Mouse (Mus musculus) olfactory bulb, adult 2 months (tissue): ENCODE measurements around the gene Micall1. TPM values are rescaled to one million over a fixed set of nuclear protein-coding genes. Genes with fewer than 3 reads are reported as not detected.

Source experiments
- H3K27ac ChIP-seq: fragments of 200-500 bp; 2 replicates; pipeline ENCODE4 v1.5.1; 2012; ENCODE audit warnings: low read depth, low read length; ENCODE audit not compliant: insufficient read depth
- H3K4me1 ChIP-seq: fragments of 200-500 bp; 2 replicates; pipeline ENCODE4 v1.6.1; 2012; ENCODE audit warnings: low read length; ENCODE audit not compliant: control insufficient read depth, insufficient read depth
- H3K4me3 ChIP-seq: fragments of 200-500 bp; 2 replicates; pipeline ENCODE4 v1.5.1; 2012; ENCODE audit warnings: mild to moderate bottlenecking, low read depth, low read length, moderate library complexity; ENCODE audit not compliant: insufficient read depth
- CTCF ChIP-seq: fragments of 200-500 bp; IDR thresholded peaks from 2 replicates; pipeline ENCODE4 v1.5.1; 2012; ENCODE audit warnings: low read depth, mild to moderate bottlenecking, low read length, moderate library complexity; ENCODE audit not compliant: insufficient read depth
- POLR2A ChIP-seq: fragments of 200-500 bp; IDR thresholded peaks from 2 replicates; pipeline ENCODE4 v1.6.1; 2012; ENCODE audit warnings: mild to moderate bottlenecking, low read depth, low read length, moderate library complexity; ENCODE audit not compliant: insufficient read depth
- WGBS: fragments of 180-500 bp; shearing (Covaris S2); methylation state at CpG from one replicate; pipeline ENCODE4 v1.1.7; 2018; 5-methylcytosine and 5-hydroxymethylcytosine counted together
- polyA plus RNA-seq: library from polyadenylated mRNA; stranded (reverse); fragments of >200 nt; gene quantifications from 2 replicates; pipeline ENCODE4 v1.2.4, GENCODE M21; 2012; ENCODE audit warnings: low replicate concordance; ENCODE audit not compliant: missing spikeins, insufficient read depth, insufficient read length

Micall1 gene
- polyA plus RNA-seq, 1 experiment: not detected

DNA sequence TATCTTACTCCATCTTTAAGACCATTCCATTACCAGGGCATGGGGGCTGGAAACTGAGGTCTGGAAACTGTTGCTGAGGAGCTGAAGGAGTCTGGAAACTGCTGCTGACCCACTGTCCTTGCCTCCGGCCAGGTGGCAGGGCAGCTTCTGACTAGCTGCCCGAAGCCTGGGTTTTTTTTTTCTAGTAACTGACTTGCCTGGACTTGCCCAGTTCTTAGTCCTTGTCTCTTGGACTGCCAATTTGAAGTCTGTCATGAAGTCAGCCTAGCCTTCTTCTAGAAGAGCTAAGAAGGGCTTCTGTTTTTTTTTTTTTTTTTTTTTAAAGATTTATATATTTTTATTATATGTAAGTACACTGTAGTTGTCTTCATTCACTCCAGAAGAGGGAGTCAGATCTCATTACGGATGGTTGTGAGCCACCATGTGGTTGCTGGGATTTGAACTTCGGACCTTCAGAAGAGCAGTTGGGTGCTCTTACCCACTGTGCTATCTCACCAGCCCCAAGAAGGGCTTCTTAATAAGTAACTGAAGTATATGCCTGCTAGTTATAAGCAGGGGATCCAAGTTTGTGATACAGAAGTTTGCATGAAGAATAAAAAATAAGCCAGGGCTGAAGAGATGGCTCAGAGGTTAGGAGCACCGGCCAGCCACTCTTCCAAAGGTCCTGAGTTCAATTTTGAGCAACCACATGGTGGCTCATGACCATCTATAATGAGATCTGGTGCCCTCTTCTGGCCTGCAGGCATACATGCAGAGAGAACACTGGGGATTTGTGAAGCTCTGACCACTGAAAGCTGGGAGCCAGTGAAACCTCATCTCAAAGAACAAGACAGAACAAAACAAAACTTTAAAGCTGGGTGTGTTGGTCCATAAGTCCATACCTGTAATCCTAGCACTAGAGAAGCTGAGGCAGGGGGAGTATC lies 37.3 kb upstream of the Micall1 start:
- 64% methylated on average over 5 of the region's 5 CpGs for WGBS
- Histone ChIP-seq H3K4me3 (no peak overlapping the region), H3K4me1 (peaks cover 8% of the 10 kb centered on the region), H3K27ac (no peak overlapping the region)
- TF ChIP-seq POLR2A: no peak
- TF ChIP-seq CTCF: no peak

DNA sequence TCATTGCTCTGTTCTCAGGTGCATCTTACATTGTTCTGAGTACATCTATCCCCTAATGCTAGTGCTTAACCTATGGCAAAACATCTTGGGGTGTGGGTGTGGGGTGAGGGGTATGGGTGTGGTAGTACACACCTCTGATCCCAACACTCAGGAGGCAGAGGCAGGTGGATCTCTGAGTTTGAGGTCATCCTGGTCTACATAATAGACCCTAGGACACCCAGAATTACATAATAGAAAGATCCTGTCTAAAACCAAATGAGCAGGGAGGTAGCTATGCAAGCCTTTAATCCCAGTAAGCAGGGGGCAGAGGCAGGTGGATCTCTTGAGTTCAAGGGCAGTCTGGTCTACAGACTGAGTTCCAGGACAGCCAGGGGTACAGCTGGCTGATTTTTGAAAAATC lies 34.9 kb upstream of the Micall1 start:
- Histone ChIP-seq H3K27ac (no peak overlapping the region), H3K4me3 (no peak overlapping the region), H3K4me1 (peaks cover 14% of the 10 kb centered on the region)
- TF ChIP-seq CTCF (no peak), POLR2A (no peak)

DNA sequence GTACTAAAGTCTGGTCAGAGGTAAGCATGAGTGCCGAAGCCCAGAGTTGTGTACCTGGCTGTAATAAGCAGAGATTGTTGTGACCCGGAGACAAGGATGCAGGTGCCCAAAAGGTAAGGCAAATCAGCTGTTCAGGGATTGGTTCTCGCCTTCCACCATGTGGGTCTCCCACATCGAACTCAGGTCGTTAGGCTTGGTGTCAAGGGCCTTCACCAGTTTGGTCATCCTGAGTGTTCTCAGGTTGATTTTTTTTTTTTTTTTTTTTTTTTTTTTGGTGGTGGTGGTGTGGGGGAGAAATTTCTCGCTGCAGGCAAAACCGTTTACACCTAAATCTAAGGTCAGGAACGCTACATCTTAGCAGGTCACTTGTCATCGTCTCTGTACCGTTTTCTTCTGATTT lies 34.3 kb upstream of the Micall1 start:
- peaks cover 14% of the 10 kb centered on the region for H3K4me1 ChIP-seq
- 31% methylated on average over 10 of the region's 10 CpGs for WGBS
- TF ChIP-seq POLR2A: no peak
- TF ChIP-seq CTCF: no peak
- peak overlapping the region; percentile 50 for H3K27ac ChIP-seq
- peak overlapping the region; percentile 80 for H3K4me3 ChIP-seq

DNA sequence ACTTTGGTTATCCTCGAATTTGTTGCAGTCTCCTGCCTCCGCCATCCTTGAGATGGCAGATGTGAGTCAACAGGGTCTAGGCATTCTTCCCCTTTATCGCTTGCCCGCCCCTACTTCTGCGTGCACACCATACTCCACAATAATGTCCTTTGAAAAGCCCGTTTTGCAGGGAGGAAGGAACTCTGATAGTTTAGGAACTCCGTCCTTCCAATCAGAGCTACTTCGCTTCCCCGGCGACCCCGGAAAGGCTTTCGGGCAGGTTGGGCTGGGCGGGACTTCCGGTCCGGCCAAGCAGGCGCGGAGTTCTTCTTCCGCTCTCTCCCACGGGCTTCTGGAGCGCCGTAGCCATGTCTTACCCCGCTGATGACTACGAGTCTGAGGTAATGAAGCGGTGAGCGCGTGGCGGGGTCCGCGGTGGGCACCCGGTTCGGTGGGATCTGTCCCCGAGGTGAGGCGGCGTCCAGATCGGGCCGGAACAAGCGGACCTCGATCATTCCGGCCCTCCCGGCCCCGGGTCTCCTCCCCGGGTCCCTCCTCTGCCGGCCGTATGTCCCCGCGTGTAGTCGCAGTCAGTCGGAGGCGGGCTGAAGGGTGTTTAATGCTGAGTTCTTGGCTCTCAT lies 33.7 kb upstream of the Micall1 start, which contains the start of gene Eif3l:
Gene Eif3l (plus strand): TSS at position 267 of the 620 bp plus-strand sequence.
- TF ChIP-seq POLR2A: peak; percentile 54
- no peak for TF ChIP-seq CTCF
- WGBS: 1% methylated on average over 49 of the region's 49 CpGs
- Histone ChIP-seq H3K4me3 (peak within 1 kb of the TSS; percentile 80), H3K27ac (peak within 1 kb of the TSS; percentile 50), H3K4me1 (peaks cover 14% of the 10 kb centered on the region)

DNA sequence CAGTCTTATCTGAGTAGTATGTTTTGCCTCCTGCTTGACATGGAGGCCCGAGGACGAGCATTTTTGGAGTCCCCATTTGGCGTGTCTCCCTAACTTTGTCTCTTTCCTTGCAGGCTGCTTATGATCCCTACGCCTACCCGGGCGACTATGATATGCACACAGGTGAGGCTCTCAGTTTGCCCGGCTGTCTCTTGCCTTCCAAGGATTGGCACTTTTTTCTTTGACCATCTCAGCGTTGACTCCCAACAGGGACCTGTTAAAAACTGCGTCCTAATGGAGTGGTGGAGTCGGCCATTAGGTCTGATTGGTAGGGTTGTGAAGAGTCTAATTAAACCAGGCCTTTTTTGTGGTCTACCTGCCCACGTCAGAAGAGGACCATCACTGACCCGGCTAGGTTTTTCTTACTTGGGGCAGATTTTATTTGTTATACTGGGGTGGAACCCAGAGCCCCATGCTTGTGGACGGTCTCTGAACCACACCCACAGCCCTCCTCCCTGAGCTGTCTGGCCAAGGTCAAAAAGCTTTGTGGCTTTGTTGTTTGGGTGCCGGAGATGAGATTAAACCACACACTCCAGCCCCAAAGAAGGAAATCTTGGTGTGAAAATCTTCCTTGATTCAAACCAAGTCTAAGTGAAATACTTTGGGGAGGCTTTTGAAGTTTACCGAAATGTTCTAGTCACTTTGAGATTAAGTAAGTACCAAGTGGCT lies 32.9 kb upstream of the Micall1 start:
- 36% methylated on average over 15 of the region's 15 CpGs for WGBS
- peaks cover 14% of the 10 kb centered on the region for H3K4me1 ChIP-seq
- H3K27ac ChIP-seq: no peak overlapping the region
- peak overlapping the region; percentile 80 for H3K4me3 ChIP-seq
- TF ChIP-seq CTCF: no peak
- TF ChIP-seq POLR2A: no peak

DNA sequence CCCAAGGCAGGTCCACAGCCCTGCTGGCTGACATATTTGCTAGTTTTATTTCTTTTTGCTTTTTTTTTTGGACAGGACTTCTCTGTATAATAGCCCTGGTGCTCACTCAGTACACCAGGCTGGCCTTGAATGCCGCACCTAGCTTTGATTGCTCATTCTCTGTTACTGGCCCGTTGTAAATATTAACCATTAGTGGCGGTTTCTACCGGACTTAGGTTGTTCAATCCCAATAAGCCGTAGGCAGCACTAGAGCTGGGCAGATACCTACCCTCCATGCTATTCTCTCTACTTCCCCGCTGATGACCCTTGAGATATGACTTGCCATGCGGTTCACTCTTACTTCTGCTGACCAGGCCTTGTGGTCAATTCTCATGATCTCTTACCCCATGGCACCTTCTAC lies 29.1 kb upstream of the Micall1 start:
- Histone ChIP-seq H3K4me3 (no peak overlapping the region), H3K27ac (no peak overlapping the region), H3K4me1 (peaks cover 11% of the 10 kb centered on the region)
- TF ChIP-seq POLR2A (no peak), CTCF (no peak)
- 96% methylated on average over 7 of the region's 7 CpGs for WGBS

DNA sequence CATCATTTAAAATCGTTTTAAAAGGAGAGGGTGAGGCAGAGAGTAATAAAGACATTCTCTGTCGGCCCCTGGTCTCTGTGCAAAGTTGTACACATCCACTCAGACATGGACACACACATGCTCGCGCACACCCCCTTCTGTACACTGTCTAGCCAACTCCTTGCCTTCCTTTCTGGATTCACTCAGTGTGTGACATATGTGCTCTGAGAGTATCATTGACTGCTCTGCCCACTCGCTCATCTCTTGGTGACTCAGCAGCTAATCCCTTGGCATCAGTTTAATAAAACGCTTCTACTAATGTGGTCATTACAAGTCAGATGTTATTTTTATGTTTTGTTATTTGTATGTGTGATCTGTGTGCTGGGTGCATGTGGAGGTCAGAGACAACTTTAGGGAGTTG lies 16.4 kb upstream of the Micall1 start:
- TF ChIP-seq CTCF (no peak), POLR2A (no peak)
- WGBS: 61% methylated on average over 6 of the region's 6 CpGs
- H3K27ac ChIP-seq: no peak overlapping the region
- no peak overlapping the region for H3K4me3 ChIP-seq
- H3K4me1 ChIP-seq: 0 out of 2 replicates have a peak, but pooled peaks cover 7% of the 10 kb centered on the region

DNA sequence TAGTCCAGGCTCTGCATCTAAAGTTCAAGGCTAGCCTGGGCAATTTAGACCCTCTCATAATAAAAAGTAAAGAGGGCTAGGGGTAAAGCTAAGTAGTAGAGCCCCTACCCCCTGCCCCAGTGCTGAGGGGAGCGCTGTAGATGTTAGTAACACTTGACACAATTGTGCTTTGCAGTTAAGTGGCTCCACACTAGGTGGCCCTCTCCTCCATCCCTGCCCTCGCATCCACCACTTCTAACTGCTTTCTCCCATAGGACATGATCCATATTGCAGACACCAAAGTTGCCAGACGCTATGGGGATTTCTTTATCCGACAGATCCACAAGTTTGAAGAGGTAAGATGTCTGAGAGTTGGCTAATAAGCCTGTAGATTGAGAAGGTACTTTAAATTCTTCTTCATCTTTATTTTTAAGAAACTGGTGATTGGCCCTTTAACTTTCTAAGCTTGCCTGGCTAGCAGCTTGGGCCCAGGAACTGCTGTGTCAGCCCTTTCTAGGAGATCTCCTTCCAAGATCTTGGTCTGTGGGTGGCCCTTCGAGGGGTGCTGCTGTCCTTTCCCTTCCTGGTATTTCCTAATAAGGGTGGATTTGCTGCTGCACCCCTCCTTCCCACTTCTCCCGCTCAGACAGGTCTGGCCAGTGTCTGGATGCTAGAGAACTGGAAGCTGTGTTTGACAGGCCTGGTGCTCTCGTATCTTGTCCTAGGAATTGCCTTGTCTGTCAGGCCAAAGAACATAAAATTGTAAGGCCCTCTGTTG lies 15.4 kb upstream of the Micall1 start:
- Histone ChIP-seq H3K4me1 (peaks cover 14% of the 10 kb centered on the region), H3K27ac (no peak overlapping the region), H3K4me3 (no peak overlapping the region)
- TF ChIP-seq CTCF (no peak), POLR2A (no peak)
- 60% methylated on average over 7 of the region's 7 CpGs for WGBS
